Mouse (Mus musculus): ENCODE data around the gene Oxsr1. TPM values are rescaled to one million over a fixed set of nuclear protein-coding genes. Genes with fewer than 3 reads are reported as not detected.

The Oxsr1 gene
- polyA plus RNA-seq, 1 experiment = 13.5 TPM

- Histone ChIP-seq H3K79me2 (ENCODE audit: control insufficient read depth, insufficient read depth) (no peaks in the 10 kb centered on the region), H3ac (ENCODE audit: control insufficient read depth, insufficient read length) (no peak overlapping the region), H3K27me3 (ENCODE audit: control insufficient read depth, insufficient read depth, insufficient read length) (no peaks in the 10 kb centered on the region), H3K4me3 (no peak overlapping the region), H3K36me3 (ENCODE audit: control insufficient read depth, insufficient read depth) (no peaks in the 10 kb centered on the region), H3K4me2 (ENCODE audit: low read depth) (no peak overlapping the region)
- TF ChIP-seq USF1 (IDR thresholded peaks at IDR 0.05; ENCODE audit: low read depth) (no peak), TCF3 (IDR thresholded peaks at IDR 0.05; ENCODE audit: insufficient read length, low read depth) (no peak), MYOD1 (IDR thresholded peaks at IDR 0.05; ENCODE audit: control insufficient read depth in 1 of 3, insufficient read length in 2 of 3, low read depth in 2 of 3) (no peak), POLR2A (IDR thresholded peaks at IDR 0.05; ENCODE audit: insufficient read length, low read depth) (no peak), POLR2AphosphoS2 (IDR thresholded peaks at IDR 0.05; ENCODE audit: insufficient read length, low read depth) (no peak), CEBPB (IDR thresholded peaks at IDR 0.05; ENCODE audit: insufficient read depth, poor library complexity, severe bottlenecking) (no peak), SRF (IDR thresholded peaks at IDR 0.05; ENCODE audit: control insufficient read depth, insufficient read length, low read depth) (no peak), E2F4 (IDR thresholded peaks at IDR 0.05; ENCODE audit: insufficient read depth) (no peak), TCF12 (IDR thresholded peaks at IDR 0.05; ENCODE audit: insufficient read depth, poor library complexity, severe bottlenecking) (no peak), MAX (IDR thresholded peaks at IDR 0.05; ENCODE audit: low read depth) (no peak), REST (IDR thresholded peaks at IDR 0.05; ENCODE audit: insufficient read depth, insufficient read length) (no peak), MYOG (IDR thresholded peaks at IDR 0.05; ENCODE audit: control insufficient read depth in 1 of 3, insufficient read depth in 1 of 3, insufficient read length in 2 of 3, low read depth in 2 of 3) (no peak)
Measured at GRCm38 (mm10) chr9:119212996-119213395, 109.2 kb downstream of the Oxsr1 start.

GRCm38 (mm10) chr9:119208998-119209397 is 113.2 kb downstream of the Oxsr1 start, which contains the start of gene Slc22a13:
Slc22a13 (minus strand) TSS chr9:119209098.
- Histone ChIP-seq H3K27me3 (ENCODE audit: control insufficient read depth, insufficient read depth, insufficient read length) (no peaks in the 10 kb centered on the region), H3K4me2 (ENCODE audit: low read depth) (no peak within 1 kb of the TSS), H3ac (ENCODE audit: control insufficient read depth, insufficient read length) (no peak within 1 kb of the TSS), H3K4me3 (no peak within 1 kb of the TSS), H3K36me3 (ENCODE audit: control insufficient read depth, insufficient read depth) (no peaks in the 10 kb centered on the region), H3K79me2 (ENCODE audit: control insufficient read depth, insufficient read depth) (no peaks in the 10 kb centered on the region)
- TF ChIP-seq MAX (IDR thresholded peaks at IDR 0.05; ENCODE audit: low read depth) (no peak), TCF12 (IDR thresholded peaks at IDR 0.05; ENCODE audit: insufficient read depth, poor library complexity, severe bottlenecking) (no peak), TCF3 (IDR thresholded peaks at IDR 0.05; ENCODE audit: insufficient read length, low read depth) (no peak), MYOD1 (IDR thresholded peaks at IDR 0.05; ENCODE audit: control insufficient read depth in 1 of 3, insufficient read length in 2 of 3, low read depth in 2 of 3) (no peak), POLR2A (IDR thresholded peaks at IDR 0.05; ENCODE audit: insufficient read length, low read depth) (no peak), E2F4 (IDR thresholded peaks at IDR 0.05; ENCODE audit: insufficient read depth) (no peak), SRF (IDR thresholded peaks at IDR 0.05; ENCODE audit: control insufficient read depth, insufficient read length, low read depth) (no peak), CEBPB (IDR thresholded peaks at IDR 0.05; ENCODE audit: insufficient read depth, poor library complexity, severe bottlenecking) (no peak), USF1 (IDR thresholded peaks at IDR 0.05; ENCODE audit: low read depth) (no peak), REST (IDR thresholded peaks at IDR 0.05; ENCODE audit: insufficient read depth, insufficient read length) (no peak)

GRCm38 (mm10) chr9:119207113-119207512 is 115.1 kb downstream of the Oxsr1 start:
- no peak overlapping the region for H3K4me2 ChIP-seq (ENCODE audit: low read depth)
- H3ac ChIP-seq (ENCODE audit: control insufficient read depth, insufficient read length) = no peak overlapping the region
- H3K4me3 ChIP-seq = no peak overlapping the region
- H3K36me3 ChIP-seq (ENCODE audit: control insufficient read depth, insufficient read depth) = no peaks in the 10 kb centered on the region
- TF ChIP-seq MYOG (IDR thresholded peaks at IDR 0.05; ENCODE audit: control insufficient read depth in 1 of 3, insufficient read depth in 1 of 3, insufficient read length in 2 of 3, low read depth in 2 of 3) (no peak), SRF (IDR thresholded peaks at IDR 0.05; ENCODE audit: control insufficient read depth, insufficient read length, low read depth) (no peak), POLR2AphosphoS2 (IDR thresholded peaks at IDR 0.05; ENCODE audit: insufficient read length, low read depth) (no peak), E2F4 (IDR thresholded peaks at IDR 0.05; ENCODE audit: insufficient read depth) (no peak), CEBPB (IDR thresholded peaks at IDR 0.05; ENCODE audit: insufficient read depth, poor library complexity, severe bottlenecking) (no peak), USF1 (IDR thresholded peaks at IDR 0.05; ENCODE audit: low read depth) (no peak), TCF3 (IDR thresholded peaks at IDR 0.05; ENCODE audit: insufficient read length, low read depth) (no peak)
- H3K27me3 ChIP-seq (ENCODE audit: control insufficient read depth, insufficient read depth, insufficient read length) = no peaks in the 10 kb centered on the region
- H3K79me2 ChIP-seq (ENCODE audit: control insufficient read depth, insufficient read depth) = no peaks in the 10 kb centered on the region

GRCm38 (mm10) chr9:119206666-119207065 is 115.6 kb downstream of the Oxsr1 start:
- H3K4me2 ChIP-seq (ENCODE audit: low read depth) = no peak overlapping the region
- H3K79me2 ChIP-seq (ENCODE audit: control insufficient read depth, insufficient read depth) = no peaks in the 10 kb centered on the region
- no peak overlapping the region for H3K4me3 ChIP-seq
- no peaks in the 10 kb centered on the region for H3K36me3 ChIP-seq (ENCODE audit: control insufficient read depth, insufficient read depth)
- no peaks in the 10 kb centered on the region for H3K27me3 ChIP-seq (ENCODE audit: control insufficient read depth, insufficient read depth, insufficient read length)
- no peak overlapping the region for H3ac ChIP-seq (ENCODE audit: control insufficient read depth, insufficient read length)
- TF ChIP-seq POLR2A (IDR thresholded peaks at IDR 0.05; ENCODE audit: insufficient read length, low read depth) (no peak), MYOG (IDR thresholded peaks at IDR 0.05; ENCODE audit: control insufficient read depth in 1 of 3, insufficient read depth in 1 of 3, insufficient read length in 2 of 3, low read depth in 2 of 3) (no peak), MYOD1 (IDR thresholded peaks at IDR 0.05; ENCODE audit: control insufficient read depth in 1 of 3, insufficient read length in 2 of 3, low read depth in 2 of 3) (no peak), CEBPB (IDR thresholded peaks at IDR 0.05; ENCODE audit: insufficient read depth, poor library complexity, severe bottlenecking) (no peak), USF1 (IDR thresholded peaks at IDR 0.05; ENCODE audit: low read depth) (no peak), TCF12 (IDR thresholded peaks at IDR 0.05; ENCODE audit: insufficient read depth, poor library complexity, severe bottlenecking) (no peak), POLR2AphosphoS2 (IDR thresholded peaks at IDR 0.05; ENCODE audit: insufficient read length, low read depth) (no peak), REST (IDR thresholded peaks at IDR 0.05; ENCODE audit: insufficient read depth, insufficient read length) (no peak), TCF3 (IDR thresholded peaks at IDR 0.05; ENCODE audit: insufficient read length, low read depth) (no peak), MAX (IDR thresholded peaks at IDR 0.05; ENCODE audit: low read depth) (no peak)

- Histone ChIP-seq H3K4me2 (ENCODE audit: low read depth) (no peak overlapping the region), H3K4me3 (no peak overlapping the region), H3K79me2 (ENCODE audit: control insufficient read depth, insufficient read depth) (no peaks in the 10 kb centered on the region), H3K27me3 (ENCODE audit: control insufficient read depth, insufficient read depth, insufficient read length) (no peaks in the 10 kb centered on the region), H3ac (ENCODE audit: control insufficient read depth, insufficient read length) (no peak overlapping the region), H3K36me3 (ENCODE audit: control insufficient read depth, insufficient read depth) (no peaks in the 10 kb centered on the region)
- TF ChIP-seq E2F4 (IDR thresholded peaks at IDR 0.05; ENCODE audit: insufficient read depth) = no peak
- TF ChIP-seq TCF12 (IDR thresholded peaks at IDR 0.05; ENCODE audit: insufficient read depth, poor library complexity, severe bottlenecking) = no peak
Measured at GRCm38 (mm10) chr9:119205756-119206155, 116.5 kb downstream of the Oxsr1 start.

All from myocyte (in vitro differentiated cells).